Mouse (Mus musculus) cerebellum, adult 2 months (tissue): ENCODE measurements around the gene Ccdc28b.

Source experiments
- CTCF ChIP-seq: fragments of 200-500 bp; IDR thresholded peaks from 2 replicates; pipeline ENCODE4 v1.5.1; 2011; ENCODE audit warnings: low read depth, mild to moderate bottlenecking, control low read depth, low read length, moderate library complexity, borderline replicate concordance; ENCODE audit not compliant: insufficient read depth
- POLR2A ChIP-seq: fragments of 200-500 bp; IDR thresholded peaks from 2 replicates; pipeline ENCODE4 v1.6.1; 2011; ENCODE audit warnings: low read length, control low read depth, borderline replicate concordance; ENCODE audit not compliant: insufficient read depth

DNA sequence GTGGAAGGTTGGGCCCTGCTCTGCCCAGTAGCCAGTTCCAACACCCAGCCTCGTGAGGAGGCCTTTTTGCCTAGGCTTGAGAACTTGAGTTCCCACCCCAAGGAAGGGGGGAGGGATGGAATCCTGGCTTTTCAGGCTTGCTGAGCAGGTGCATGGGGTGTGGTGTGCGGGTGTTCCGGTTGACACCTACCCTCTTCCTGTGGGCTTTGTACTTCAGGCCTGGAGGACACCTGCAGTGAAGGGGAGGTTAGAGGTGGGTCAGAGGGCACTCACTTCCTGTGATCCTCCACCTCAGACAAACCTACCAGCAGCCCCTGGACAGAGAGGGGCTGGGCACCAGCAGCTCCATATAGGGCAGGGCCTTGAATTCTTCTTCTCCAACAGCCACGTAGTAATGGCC is 13.7 kb downstream of the Ccdc28b start:
- TF ChIP-seq CTCF (no peak), POLR2A (no peak)
